Mouse (Mus musculus) ovary, postnatal 10 days (tissue): ENCODE measurements at regions not wholly inside any gene's neighbourhood (a gene's known extent, or its start where the extent isn't known, plus 50 kb on each side); places are given as distances from the start of the nearest gene placed in this dataset.
A peak's percentile ranks its signal among the peaks of the same experiment; 100 is the strongest.

Source experiments
- DNase-seq: peaks from one replicate; pipeline ENCODE4 v3.0.0; 2022; ENCODE audit warnings: low spot score

- peak; percentile 3 for DNase-seq
These were observed 61.0 kb upstream of the Lpcat1 start for GRCm38 (mm10) chr13:73405720-73406629.

GRCm38 (mm10) chr13:73400921-73401320 lies 66.1 kb upstream of the Lpcat1 start:
- DNase-seq: no peak

- no peak for DNase-seq
These were observed 68.7 kb upstream of the Ndufs6 start for GRCm38 (mm10) chr13:73397033-73397432.

GRCm38 (mm10) chr13:73395856-73396255 lies 67.5 kb upstream of the Ndufs6 start:
- DNase-seq: no peak

- no peak for DNase-seq
These were observed 60.7 kb upstream of the Ndufs6 start for GRCm38 (mm10) chr13:73389051-73389450.

GRCm38 (mm10) chr13:73383585-73383984 lies 55.2 kb upstream of the Ndufs6 start:
- DNase-seq: no peak
